Mouse (Mus musculus): ENCODE measurements at regions not wholly inside any gene's neighbourhood (a gene's known extent, or its start where the extent isn't known, plus 50 kb on each side); places are given as distances from the start of the nearest gene placed in this dataset.
"Not testable (repeated sequence)": the region's sequence is repeated elsewhere in the genome, so short reads cannot be mapped to it uniquely, and the experiment has no call there.

GRCm38 (mm10) chr2:17855566-17856264 lies 124.5 kb upstream of the Nebl start:
- H3K9me3 ChIP-seq = no peaks in the 10 kb centered on the region
- H3K9ac ChIP-seq (replicated peaks) = no peak overlapping the region
- H3K36me3 ChIP-seq = no peaks in the 10 kb centered on the region
- H3K4me1 ChIP-seq = peaks cover 15% of the 10 kb centered on the region
- 88% methylated on average over 11 of the region's 11 CpGs for WGBS
- no peak overlapping the region for H3K4me2 ChIP-seq (replicated peaks)
- no peak overlapping the region for H3K27ac ChIP-seq (replicated peaks)
- ATAC-seq (ENCODE audit: low FRiP score, low read depth) = no peak
- H3K27me3 ChIP-seq = peaks cover 21% of the 10 kb centered on the region; the same call in 1 of the 2 replicates
- no peak overlapping the region for H3K4me3 ChIP-seq

DNA sequence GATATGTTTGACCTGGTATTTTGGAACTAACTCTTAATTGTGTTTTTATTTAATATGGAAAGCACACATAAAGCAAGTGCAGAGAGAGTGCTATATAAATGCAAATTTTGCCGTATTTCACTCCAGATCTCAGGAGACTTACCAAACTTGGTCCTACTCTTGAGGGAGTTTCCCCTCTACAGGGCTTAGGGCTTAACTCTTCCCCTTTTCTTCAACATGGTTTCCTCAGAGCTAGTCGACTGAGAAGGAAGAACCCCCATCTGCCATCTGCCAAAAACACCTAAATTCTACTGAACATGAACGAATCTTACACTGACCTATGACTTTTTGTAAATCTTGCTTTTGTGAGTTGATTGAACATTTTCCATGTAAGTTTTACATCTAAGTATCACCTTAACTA lies 122.8 kb upstream of the Nebl start:
- no peaks in the 10 kb centered on the region for H3K9me3 ChIP-seq
- H3K4me1 ChIP-seq = peaks cover 14% of the 10 kb centered on the region
- WGBS = 35% methylated on average over 3 of the region's 3 CpGs
- H3K36me3 ChIP-seq = no peaks in the 10 kb centered on the region
- H3K27ac ChIP-seq (replicated peaks) = no peak overlapping the region
- no peak overlapping the region for H3K4me2 ChIP-seq (replicated peaks)
- ATAC-seq (ENCODE audit: low FRiP score, low read depth) = no peak
- no peak overlapping the region for H3K4me3 ChIP-seq
- H3K27me3 ChIP-seq = peaks cover 22% of the 10 kb centered on the region; the same call in 1 of the 2 replicates
- H3K9ac ChIP-seq (replicated peaks) = no peak overlapping the region

DNA sequence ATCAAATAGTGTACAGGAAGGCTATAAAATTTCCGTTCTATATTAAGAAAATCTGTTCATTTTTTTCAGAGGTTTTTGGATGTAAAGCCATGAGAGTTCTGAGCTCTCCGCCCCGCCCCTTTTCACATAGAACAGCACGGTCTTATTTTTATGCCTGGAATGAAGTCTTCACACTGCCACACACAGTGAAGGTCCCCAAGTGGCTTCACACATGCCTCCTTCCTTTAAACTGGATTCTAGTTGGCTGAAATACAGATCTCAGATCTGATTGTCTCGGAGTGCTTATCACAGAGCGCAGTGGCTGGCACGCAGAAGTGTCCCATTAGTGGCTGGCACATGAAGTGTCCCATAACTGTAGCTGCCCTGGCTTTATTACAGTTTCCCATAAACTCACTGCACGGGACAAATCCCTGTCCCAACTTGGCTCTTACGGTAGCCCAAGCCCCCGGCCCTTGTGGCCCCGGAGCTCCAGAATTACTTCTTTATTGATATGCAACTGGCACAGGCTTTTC lies 122.3 kb upstream of the Nebl start:
- H3K36me3 ChIP-seq = no peaks in the 10 kb centered on the region
- peaks cover 14% of the 10 kb centered on the region for H3K4me1 ChIP-seq
- H3K27ac ChIP-seq (replicated peaks) = no peak overlapping the region
- H3K27me3 ChIP-seq = peaks cover 24% of the 10 kb centered on the region; the same call in 1 of the 2 replicates
- H3K9me3 ChIP-seq = no peaks in the 10 kb centered on the region
- WGBS = 27% methylated on average over 11 of the region's 11 CpGs
- peak; percentile 23 for ATAC-seq (ENCODE audit: low FRiP score, low read depth)
- H3K9ac ChIP-seq (replicated peaks) = no peak overlapping the region
- H3K4me3 ChIP-seq = no peak overlapping the region
- peak overlapping the region; percentile 21 for H3K4me2 ChIP-seq (replicated peaks)

DNA sequence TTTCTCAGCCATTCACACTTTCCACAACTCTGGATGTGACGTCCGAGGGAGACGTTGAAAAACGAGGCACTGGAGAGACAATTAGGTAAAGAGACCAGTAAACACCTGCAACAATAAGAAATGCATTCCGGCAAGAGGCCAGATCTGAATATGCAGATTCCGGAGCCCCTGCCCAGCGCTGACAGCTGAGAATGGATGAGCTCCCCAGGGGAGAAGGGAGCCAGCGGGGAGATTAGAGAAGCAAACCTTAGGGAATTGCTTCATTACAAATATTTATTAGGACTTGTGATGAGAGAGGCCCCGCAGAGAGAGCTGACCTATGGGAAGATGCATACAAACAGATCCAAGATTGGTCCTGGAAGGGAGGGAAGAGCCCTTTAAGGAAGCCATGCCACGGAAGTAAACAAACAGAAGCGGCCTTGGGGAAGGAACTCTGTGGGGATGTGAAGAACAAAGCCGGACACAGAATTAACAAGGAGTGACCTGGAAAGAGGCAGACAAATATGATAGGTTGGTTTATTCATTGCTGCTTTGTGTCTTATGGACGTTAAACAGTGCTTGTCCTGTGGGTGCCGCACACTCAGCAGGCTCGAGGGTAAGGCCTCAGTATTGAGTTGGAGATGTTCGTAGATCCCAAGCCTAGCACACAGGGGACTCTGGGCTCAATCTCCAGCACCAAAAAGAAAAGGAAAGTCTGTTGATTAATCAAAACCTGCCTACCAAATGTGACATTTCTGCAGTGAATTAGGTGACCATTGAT lies 121.7 kb upstream of the Nebl start:
- Histone ChIP-seq H3K9me3 (no peaks in the 10 kb centered on the region), H3K4me2 (replicated peaks) (peak overlapping the region; percentile 47), H3K9ac (replicated peaks) (peak overlapping the region; percentile 16; the same call in 1 of the 2 replicates), H3K27me3 (peaks cover 18% of the 10 kb centered on the region; the same call in 1 of the 2 replicates), H3K36me3 (no peaks in the 10 kb centered on the region), H3K27ac (replicated peaks) (no peak overlapping the region), H3K4me3 (peak overlapping the region; percentile 15), H3K4me1 (peaks cover 14% of the 10 kb centered on the region)
- ATAC-seq (ENCODE audit: low FRiP score, low read depth) = peak; percentile 58; the same call in 1 of the 2 replicates
- 4% methylated on average over 16 of the region's 16 CpGs for WGBS

DNA sequence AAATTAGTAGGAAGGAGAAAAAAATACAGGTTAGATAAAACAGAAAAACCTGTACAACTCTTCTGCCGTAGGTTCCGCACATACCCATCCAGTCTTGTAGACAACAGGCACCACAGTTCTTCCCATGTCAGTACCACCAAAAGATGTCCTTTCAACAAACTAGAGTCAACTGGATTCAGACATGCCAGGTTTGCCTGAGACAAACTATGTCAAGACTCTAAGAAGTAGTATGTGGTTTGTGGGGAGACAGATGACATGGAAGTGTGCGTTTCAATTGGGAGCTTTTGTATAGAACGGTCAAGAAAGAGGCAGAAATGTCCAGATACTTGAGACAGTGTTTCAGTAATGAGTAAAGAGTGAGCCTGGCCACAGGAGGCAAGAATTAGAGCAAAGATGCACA lies 119.5 kb upstream of the Nebl start:
- 91% methylated on average over 4 of the region's 4 CpGs for WGBS
- Histone ChIP-seq H3K27ac (replicated peaks) (no peak overlapping the region), H3K4me2 (replicated peaks) (no peak overlapping the region), H3K4me1 (peaks cover 14% of the 10 kb centered on the region), H3K9me3 (no peaks in the 10 kb centered on the region), H3K9ac (replicated peaks) (no peak overlapping the region), H3K36me3 (no peaks in the 10 kb centered on the region), H3K27me3 (peaks cover 18% of the 10 kb centered on the region; the same call in 1 of the 2 replicates), H3K4me3 (no peak overlapping the region)
- ATAC-seq (ENCODE audit: low FRiP score, low read depth) = no peak

DNA sequence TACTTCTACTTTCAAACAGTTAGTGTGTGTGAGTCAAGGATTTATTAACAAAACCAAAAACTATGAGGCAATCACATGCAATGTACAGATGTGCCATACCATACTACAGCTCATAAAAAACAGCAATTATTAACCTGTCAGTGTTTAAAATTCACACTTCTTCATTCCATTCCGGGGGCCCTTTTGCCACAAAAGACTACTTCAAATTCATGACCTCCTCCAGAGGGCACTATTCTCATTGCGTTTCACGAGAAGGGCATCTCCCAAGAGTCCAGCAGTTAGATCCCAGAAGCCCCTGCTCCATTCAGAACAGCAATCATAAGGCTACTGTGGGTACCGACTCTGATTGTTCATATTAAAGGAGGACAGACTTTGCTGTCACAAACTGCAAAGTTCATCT lies 118.0 kb upstream of the Nebl start:
- WGBS = 32% methylated on average over 4 of the region's 4 CpGs
- H3K36me3 ChIP-seq = no peaks in the 10 kb centered on the region
- no peak overlapping the region for H3K27ac ChIP-seq (replicated peaks)
- no peak overlapping the region for H3K4me2 ChIP-seq (replicated peaks)
- H3K4me3 ChIP-seq = no peak overlapping the region
- H3K9ac ChIP-seq (replicated peaks) = no peak overlapping the region
- no peak for ATAC-seq (ENCODE audit: low FRiP score, low read depth)
- H3K27me3 ChIP-seq = 0 out of 2 replicates have a peak, but pooled peaks cover 12% of the 10 kb centered on the region
- no peaks in the 10 kb centered on the region for H3K9me3 ChIP-seq
- H3K4me1 ChIP-seq = peaks cover 14% of the 10 kb centered on the region

DNA sequence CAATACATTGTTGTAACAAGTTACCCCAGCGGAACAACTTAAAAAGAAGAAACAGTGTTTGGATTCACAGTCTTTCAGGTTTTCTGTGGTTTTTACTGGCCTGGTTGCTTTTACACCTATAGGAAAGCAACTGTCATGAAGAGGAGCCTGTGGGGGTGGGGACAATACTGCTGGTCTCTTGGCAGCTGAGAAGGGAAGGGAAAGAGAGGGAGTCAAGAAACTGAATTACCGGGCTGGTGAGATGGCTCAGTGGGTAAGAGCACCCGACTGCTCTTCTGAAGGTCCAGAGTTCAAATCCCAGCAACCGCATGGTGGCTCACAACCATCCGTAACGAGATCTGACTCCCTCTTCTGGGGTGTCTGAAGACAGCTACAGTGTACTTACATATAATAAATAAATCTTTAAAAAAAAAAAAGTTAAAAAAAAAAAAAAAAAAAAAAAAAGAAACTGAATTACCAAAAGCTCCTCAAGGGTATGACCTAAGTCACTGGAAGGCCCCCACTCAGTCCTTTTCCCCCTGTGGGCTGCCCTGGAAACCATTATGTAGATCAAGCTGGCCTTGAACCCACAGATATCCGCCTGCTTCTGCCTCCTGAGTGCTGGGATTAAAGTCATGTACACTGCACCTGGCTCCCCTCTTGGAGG lies 114.3 kb upstream of the Nebl start:
- H3K4me2 ChIP-seq (replicated peaks); H3K9ac ChIP-seq (replicated peaks); H3K4me3 ChIP-seq; ATAC-seq (ENCODE audit: low FRiP score, low read depth); H3K9me3 ChIP-seq; H3K36me3 ChIP-seq; H3K27ac ChIP-seq (replicated peaks): not testable (repeated sequence)
- Histone ChIP-seq H3K27me3 (peaks cover 22% of the 10 kb centered on the region), H3K4me1 (peaks cover 11% of the 10 kb centered on the region; the same call in 1 of the 2 replicates)
- 84% methylated on average over 7 of the region's 7 CpGs for WGBS

DNA sequence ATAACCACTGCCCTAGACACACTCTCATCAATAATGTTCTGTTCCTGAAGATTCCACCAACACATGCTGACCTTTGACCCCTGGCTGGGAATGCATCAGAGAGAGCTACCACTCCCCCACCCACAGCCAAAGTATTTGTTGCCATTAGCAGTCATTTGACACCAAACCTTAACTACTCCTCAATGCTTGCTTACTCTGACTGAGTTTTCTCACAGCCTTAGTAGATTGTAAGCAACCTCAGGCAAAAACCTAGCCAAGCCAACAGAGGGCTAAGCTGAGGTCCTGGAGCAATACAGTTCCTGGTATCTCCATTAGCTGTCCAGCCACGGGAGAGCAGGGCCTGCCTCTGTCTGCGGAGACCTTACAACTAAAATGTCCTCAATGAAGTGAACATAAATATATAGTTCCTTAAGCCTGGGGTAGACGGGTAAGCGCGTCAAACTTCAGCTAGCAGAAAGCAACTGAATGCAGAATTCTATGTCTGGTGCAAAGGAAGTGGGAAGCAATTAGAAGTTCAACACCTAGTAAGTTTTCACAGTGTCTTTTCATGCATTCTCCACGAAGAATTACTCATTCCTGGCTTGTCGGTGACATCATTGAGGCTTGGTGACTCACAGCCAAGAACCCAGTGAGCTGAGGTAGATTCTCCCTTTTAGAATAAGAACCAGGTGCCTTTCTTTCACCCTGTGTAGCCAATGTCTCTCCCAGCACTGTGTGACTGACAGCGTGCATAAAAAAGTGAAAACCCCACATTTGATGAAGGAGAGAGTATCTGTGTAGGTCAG lies 113.6 kb upstream of the Nebl start:
- Histone ChIP-seq H3K36me3 (no peaks in the 10 kb centered on the region), H3K9me3 (no peaks in the 10 kb centered on the region), H3K4me3 (no peak overlapping the region), H3K4me1 (peaks cover 13% of the 10 kb centered on the region), H3K27me3 (peaks cover 27% of the 10 kb centered on the region), H3K9ac (replicated peaks) (no peak overlapping the region), H3K27ac (replicated peaks) (no peak overlapping the region), H3K4me2 (replicated peaks) (no peak overlapping the region)
- WGBS = 86% methylated on average over 8 of the region's 8 CpGs
- ATAC-seq (ENCODE audit: low FRiP score, low read depth) = no peak

- Histone ChIP-seq H3K4me2 (replicated peaks) (no peak overlapping the region), H3K4me3 (no peak overlapping the region), H3K36me3 (no peaks in the 10 kb centered on the region), H3K4me1 (peaks cover 40% of the 10 kb centered on the region), H3K9ac (replicated peaks) (no peak overlapping the region), H3K9me3 (no peaks in the 10 kb centered on the region), H3K27me3 (peaks cover 42% of the 10 kb centered on the region), H3K27ac (replicated peaks) (no peak overlapping the region)
- no peak for ATAC-seq (ENCODE audit: low FRiP score, low read depth)
- WGBS = 49% methylated on average over 3 of the region's 3 CpGs
These were observed 110.7 kb upstream of the Nebl start for GRCm38 (mm10) chr2:17841963-17842362.

DNA sequence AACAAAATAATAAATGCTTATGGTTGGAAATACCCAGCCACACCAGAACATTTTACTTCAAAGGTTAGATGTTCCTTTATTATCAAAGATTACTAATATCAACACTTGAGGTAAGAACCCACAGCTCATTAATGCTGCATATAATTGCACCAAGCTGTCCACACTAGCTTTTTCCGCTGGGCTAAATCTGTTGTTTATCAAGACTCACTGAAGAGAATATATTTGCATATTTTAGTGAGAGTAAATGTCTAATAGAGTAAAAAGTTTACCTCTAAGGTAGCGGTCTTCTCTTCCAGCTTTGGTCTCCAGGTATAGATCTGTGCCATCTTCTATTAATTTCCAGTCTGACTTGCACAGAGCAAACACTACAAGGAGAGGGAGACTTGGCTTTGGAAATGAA lies 110.3 kb upstream of the Nebl start:
- Histone ChIP-seq H3K4me2 (replicated peaks) (no peak overlapping the region), H3K9me3 (no peaks in the 10 kb centered on the region), H3K27ac (replicated peaks) (no peak overlapping the region), H3K4me3 (no peak overlapping the region), H3K9ac (replicated peaks) (no peak overlapping the region), H3K27me3 (peaks cover 46% of the 10 kb centered on the region), H3K4me1 (peaks cover 40% of the 10 kb centered on the region), H3K36me3 (no peaks in the 10 kb centered on the region)
- WGBS = 74% methylated on average over 2 of the region's 2 CpGs
- no peak for ATAC-seq (ENCODE audit: low FRiP score, low read depth)

GRCm38 (mm10) chr2:17840941-17841498 lies 109.8 kb upstream of the Nebl start:
- 74% methylated on average over 4 of the region's 4 CpGs for WGBS
- Histone ChIP-seq H3K4me3 (no peak overlapping the region), H3K9me3 (no peaks in the 10 kb centered on the region), H3K4me1 (peaks cover 40% of the 10 kb centered on the region), H3K4me2 (replicated peaks) (no peak overlapping the region), H3K9ac (replicated peaks) (no peak overlapping the region), H3K27me3 (peaks cover 51% of the 10 kb centered on the region), H3K27ac (replicated peaks) (no peak overlapping the region), H3K36me3 (no peaks in the 10 kb centered on the region)
- ATAC-seq (ENCODE audit: low FRiP score, low read depth) = no peak

All from midbrain, embryonic 12.5 days (tissue).